Mouse (Mus musculus): ENCODE results near the gene Mkln1.

GRCm38 (mm10) chr6:31489950-31490349, 91.4 kb downstream of the Mkln1 start:
- TF ChIP-seq CTCF (IDR thresholded peaks at IDR 0.05; ENCODE audit: borderline replicate concordance, insufficient read depth, low read length), result no peak
- TF ChIP-seq POLR2A (IDR thresholded peaks at IDR 0.05; ENCODE audit: low read depth, low read length), result no peak

Data from embryonic fibroblast, embryonic 13.5 days (primary cell).